Mouse (Mus musculus) cerebellum, adult 11-12 months (tissue): Measurements from ENCODE around the gene Txnl4b.
A peak's percentile ranks its signal among the peaks of the same experiment; 100 is the strongest.

Experiments
- DNase-seq: peaks from one replicate; pipeline ENCODE4 v3.0.0; 2022

Txnl4b gene

DNA sequence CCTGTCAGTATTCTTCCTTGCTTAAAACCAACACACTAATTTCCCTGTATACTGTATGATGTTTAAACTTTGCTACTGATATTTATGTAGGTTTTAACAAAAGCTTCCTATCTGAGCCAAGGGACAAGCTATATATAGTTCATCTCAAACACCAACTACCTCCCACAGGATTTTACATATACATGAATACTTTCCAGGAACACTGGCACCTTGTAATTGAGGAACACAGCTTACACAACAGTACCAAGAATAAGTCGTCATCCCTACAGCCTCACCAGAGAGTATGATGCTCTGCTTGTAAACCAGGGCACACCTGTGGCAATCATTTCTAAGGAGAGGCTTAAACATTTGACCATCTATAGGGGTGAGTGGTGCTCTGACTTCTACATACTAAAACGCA is 41.0 kb downstream of the Txnl4b start:
- DNase-seq, result no peak

DNA sequence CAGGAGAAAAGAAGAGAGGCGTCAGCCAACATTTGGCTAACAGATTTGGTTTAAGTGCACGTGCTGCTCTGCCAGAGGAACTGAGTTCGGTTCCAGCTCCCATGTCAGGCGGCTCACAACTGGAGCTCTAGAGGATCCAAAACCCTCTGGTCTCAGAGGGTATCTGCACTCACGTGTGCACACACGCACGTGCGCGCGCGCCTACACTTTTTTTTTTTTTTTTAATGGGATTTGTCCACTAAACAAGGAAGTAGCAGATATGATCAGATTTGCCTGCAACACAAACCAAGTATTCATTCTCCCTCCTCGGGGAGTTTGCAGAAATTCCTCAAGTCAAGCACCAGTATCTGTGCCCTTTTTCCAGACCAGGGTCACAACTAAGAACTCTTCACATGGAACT is 42.0 kb downstream of the Txnl4b start:
- DNase-seq, result peak; percentile 33

DNA sequence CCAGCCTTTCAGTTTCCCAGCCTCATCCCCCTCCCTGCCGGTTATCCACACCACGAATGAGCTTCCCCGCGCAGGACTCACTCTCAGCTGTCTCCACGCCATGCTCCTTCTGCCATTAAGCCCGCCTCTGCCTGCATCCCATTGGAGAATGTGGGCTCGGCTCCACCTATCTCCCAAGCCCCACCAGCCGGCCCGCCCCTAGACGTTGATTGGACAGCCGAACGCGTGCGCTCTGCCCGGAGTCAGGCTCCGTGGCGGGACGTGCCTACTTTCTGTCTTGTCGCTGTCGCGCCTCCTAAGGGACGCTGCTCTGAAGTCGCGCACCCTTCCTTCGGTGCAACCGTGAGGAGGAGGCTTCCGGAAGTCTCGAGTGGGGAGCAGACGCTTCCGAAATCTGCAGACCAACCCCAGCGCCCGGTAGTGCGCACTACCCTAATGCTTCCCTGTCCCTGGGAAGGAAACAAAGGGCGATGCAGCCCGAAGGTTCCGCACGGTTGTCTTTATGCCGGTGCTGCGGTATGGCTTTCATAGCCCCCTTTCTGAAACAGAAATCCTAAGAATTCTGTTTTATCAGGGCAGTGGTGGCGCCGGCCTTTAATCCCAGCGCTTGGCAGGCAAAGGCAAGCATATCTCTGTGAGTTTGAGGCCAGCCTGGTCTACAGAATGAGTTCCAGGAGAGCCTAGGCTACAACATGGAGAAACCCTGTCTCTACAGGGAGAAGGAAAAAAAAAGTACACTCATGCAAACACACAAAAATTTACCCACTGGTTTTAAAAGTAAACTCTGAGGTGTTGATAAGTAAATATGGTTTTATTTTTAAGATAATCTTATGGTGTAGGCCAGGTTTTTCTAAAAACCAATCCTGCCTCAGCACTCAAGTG is 42.8 kb downstream of the Txnl4b start, which contains the start of gene Dhodh:
Gene Dhodh (minus strand): TSS at position 403 of the 882 bp plus-strand sequence.
- peak; percentile 98 for DNase-seq

DNA sequence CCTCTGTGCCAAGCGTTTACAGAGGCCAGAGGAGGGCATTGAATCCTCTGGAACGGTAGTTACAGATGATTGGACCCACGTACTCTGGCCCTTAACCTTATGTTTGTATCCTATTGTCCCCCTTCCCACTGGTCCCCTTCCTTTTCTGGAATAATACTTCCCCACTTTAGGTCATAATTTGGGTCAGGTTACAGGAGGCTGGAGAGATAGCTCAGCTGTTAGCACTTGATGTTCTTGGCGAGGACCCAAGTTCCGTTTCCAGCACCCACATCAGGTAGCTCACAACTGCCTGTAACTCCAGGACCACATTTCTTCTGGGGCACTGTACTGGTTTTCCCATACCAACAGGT is 43.4 kb downstream of the Txnl4b start:
- DNase-seq, result peak; percentile 45

DNA sequence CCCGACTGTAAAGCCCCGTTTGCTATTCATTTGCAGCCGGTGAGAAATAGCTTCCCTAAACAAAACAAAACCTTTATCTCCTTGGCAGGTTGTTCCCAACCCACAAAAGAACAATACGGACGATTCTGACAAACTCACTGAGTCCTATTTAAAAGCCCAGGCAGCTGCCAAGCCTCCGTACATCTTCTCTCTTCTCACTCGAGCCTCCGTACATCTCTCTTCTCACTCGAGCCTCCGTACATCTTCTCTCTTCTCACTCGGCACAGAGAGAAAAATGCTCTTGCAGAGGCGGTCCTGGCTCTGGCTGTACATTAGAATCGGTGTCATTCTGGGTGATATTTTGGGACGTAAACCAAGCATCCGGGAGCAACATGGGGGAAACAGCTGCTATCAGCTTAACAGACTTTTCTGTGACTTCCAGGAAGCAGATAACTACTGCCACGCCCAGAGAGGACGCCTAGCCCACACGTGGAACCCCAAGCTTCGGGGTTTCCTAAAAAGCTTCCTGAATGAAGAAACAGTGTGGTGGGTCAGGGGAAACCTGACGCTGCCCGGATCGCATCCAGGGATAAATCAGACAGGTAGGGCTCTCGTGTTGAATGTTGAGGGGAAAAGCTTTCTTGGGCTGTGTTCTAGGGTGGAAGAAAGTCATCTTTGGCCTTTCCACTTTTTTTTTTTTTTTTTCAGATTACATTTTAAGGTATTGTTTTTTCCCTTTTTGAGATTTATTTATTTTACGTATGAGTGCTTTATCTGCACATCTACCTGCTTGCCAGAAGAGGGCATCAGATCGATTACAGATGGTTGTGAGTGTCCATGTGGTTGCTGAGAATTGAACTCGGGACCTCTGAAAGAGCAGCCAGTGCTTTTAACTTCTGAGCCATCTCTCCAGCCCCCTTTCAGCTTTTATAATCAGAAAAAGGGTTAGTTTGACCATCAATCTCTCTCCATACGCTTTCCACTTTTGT is 48.8 kb downstream of the Txnl4b start, which contains the start of gene Pkd1l3:
Gene Pkd1l3 (plus strand): TSS at position 275 of the 968 bp plus-strand sequence.
- DNase-seq, result no peak

DNA sequence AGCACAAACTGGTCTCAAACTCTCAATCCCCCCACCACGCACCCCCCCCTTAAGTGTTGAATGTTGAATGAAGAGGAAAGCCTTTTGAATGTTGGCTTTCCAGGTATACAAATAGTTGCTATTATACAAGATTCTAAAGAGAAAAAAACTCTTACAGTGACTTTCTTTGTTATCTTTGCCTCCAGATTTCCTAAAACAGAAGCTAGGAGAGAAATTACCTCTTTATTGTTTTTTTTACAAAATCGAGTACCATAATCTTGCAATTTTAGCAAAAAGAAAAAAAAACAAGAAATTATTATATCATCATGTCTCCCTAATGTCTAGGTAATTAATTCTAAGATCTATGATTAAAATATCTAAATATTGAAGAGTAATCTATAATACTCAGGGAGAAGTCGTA is 49.9 kb downstream of the Txnl4b start:
- no peak for DNase-seq
